Mouse (Mus musculus): ENCODE results near the gene Ferd3l. TPM values are rescaled to one million over a fixed set of nuclear protein-coding genes. Genes with fewer than 3 reads are reported as not detected.

Gene Ferd3l
- polyA plus RNA-seq, 1 experiment from 2014 or later: not detected

- no peaks in the 10 kb centered on the region for H3K9me3 ChIP-seq
- WGBS: 4% methylated on average over 37 of the region's 37 CpGs
- no peak overlapping the region for H3K9ac ChIP-seq
- H3K4me2 ChIP-seq (replicated peaks): peak overlapping the region; percentile 51
- no peak for ATAC-seq
- H3K4me3 ChIP-seq (replicated peaks): 0 out of 2 replicates have a peak overlapping the region, but pooled peaks have one; percentile 9
- no peaks in the 10 kb centered on the region for H3K36me3 ChIP-seq
- H3K4me1 ChIP-seq (replicated peaks): peaks cover 10% of the 10 kb centered on the region; the same call in 1 of the 2 replicates
- H3K27me3 ChIP-seq (replicated peaks): peaks cover 52% of the 10 kb centered on the region
- H3K27ac ChIP-seq: no peak overlapping the region
Measured at GRCm38 (mm10) chr12:33968041-33968897, 40.0 kb downstream of the Ferd3l start.

GRCm38 (mm10) chr12:33968898-33969178, 40.6 kb downstream of the Ferd3l start:
- Histone ChIP-seq H3K27me3 (replicated peaks) (peaks cover 46% of the 10 kb centered on the region), H3K9me3 (no peaks in the 10 kb centered on the region), H3K9ac (no peak overlapping the region), H3K4me2 (replicated peaks) (no peak overlapping the region), H3K27ac (no peak overlapping the region), H3K4me3 (replicated peaks) (no peak overlapping the region), H3K36me3 (no peaks in the 10 kb centered on the region), H3K4me1 (replicated peaks) (peaks cover 10% of the 10 kb centered on the region; the same call in 1 of the 2 replicates)
- 21% methylated on average over 4 of the region's 4 CpGs for WGBS
- no peak for ATAC-seq

Other genes starting within 250 kb of the Ferd3l start
- 2.2 and 2.9 TPM in 2 replicates for gene Twist1, start 29.2 kb downstream of the Ferd3l start, polyA plus RNA-seq (2015; fragmentation: Nextera tagmentation; extraction: Ambion mirVana)

Measured in intestine, embryonic 15.5 days (tissue).